Mouse (Mus musculus) 3134 (cell line): ENCODE data around the gene Gm20929.
"Not testable (repeated sequence)": the region's sequence is repeated elsewhere in the genome, so short reads cannot be mapped to it uniquely, and the experiment has no call there.

ENCODE experiments used
- DNase-seq: peaks from one replicate; pipeline ENCODE4 v3.0.0-alpha.2; 2011; ENCODE audit warnings: low spot score; ENCODE audit not compliant: insufficient read length; ENCODE audit errors: extremely low read depth

The Gm20929 gene

GRCm38 (mm10) chrY:53843649-53844048 lies at the start of gene Gm20929:
Gene Gm20929, plus strand, starts transcription at chrY:53843949.
- not testable (repeated sequence) for DNase-seq
